Mouse (Mus musculus): Measurements from ENCODE around the gene Gm45837. TPM values are rescaled to one million over a fixed set of nuclear protein-coding genes. Genes with fewer than 3 reads are reported as not detected.
A peak's percentile ranks its signal among the peaks of the same experiment; 100 is the strongest.
"Not testable (repeated sequence)": the region's sequence is repeated elsewhere in the genome, so short reads cannot be mapped to it uniquely, and the experiment has no call there.

The Gm45837 gene
- total RNA-seq, 2 experiments from 2014 or later, result not detected

DNA sequence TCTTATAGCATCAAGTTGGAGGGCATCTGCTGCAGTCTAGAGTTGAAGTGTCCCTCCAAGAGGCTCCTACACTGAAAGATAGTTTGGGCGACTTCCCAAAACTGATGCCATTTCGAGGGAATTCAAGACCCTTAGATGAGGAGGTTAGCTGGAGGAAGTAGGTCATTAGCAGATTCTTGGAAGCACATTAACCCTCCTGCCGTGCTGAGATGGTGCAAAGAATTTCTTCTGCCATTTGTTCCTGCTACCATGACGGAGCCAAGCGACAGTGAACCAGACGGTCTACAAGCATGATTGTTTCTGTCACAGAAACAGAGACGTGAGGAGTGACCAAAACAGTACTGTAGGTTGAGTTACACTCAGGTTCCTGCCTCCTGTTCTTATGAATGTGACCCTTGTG, 115.8 kb downstream of the Gm45837 start:
- intact Hi-C loops (cut with DNase I), result no loop called here
- DNase-seq (ENCODE audit: low spot score in 2 of 2), result no peak

DNA sequence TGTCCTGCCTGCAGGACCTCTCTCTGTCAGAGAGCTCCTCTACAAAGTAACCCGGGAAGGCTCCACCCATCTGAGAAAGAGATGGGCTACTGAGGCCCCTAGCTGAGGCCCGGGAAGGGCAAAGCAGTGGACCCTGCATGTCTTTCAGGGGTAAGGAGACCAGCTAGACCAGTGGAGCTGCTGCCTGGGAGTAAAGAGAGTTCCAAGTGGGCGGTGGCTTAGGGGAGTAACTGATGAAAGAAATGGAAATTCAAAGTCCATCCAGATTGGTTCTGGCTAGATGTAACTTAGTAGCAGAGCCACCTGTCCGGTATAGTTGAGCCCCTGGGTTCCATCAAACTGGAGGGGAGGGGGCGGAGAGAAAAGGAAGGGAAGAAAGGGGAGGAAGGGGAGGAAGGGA, 123.7 kb downstream of the Gm45837 start:
- intact Hi-C loops (cut with DNase I), result no loop called here
- no peak for DNase-seq (ENCODE audit: low spot score in 2 of 2)

DNA sequence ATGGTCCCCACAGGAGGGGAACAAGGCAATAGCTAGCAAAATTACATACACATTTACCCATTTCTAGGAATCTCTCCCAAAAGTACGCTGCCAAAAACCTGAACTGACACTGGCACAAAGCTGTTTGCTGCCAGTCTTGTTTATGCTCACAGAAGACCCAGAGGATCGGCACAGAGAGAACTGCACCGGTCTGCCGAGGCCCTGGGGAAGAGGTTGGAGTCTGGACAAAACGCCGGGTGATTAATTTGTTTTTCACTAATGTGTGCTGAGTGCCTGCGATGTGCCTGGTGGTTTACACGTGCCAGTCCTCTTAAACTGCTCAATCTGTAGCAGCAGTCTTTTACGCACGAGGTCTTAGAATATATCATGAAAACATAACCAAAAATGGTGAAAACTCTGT, 124.4 kb downstream of the Gm45837 start:
- DNase-seq (ENCODE audit: low spot score in 2 of 2), result no peak
- intact Hi-C loops (cut with DNase I), result no loop called here

DNA sequence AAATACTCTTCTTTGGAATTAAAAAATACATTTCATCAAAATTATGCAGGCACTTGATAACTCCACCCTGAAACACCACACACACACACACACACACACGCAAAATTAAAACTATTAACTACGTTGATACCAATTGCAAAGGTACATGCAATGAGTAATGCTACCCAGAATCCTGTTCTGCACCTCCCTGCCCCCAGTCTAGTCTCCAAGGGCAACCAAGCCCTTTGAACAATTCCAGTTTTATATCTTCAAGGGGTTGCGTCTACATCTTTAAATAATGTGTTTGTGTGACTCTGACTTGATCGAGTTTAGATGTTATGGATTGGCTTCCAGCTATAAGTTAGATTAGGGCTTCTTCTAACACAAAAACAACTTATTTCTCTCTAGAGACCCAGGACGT, 124.8 kb downstream of the Gm45837 start:
- intact Hi-C loops (cut with DNase I), result no loop called here
- DNase-seq (ENCODE audit: low spot score in 2 of 2), result no peak

DNA sequence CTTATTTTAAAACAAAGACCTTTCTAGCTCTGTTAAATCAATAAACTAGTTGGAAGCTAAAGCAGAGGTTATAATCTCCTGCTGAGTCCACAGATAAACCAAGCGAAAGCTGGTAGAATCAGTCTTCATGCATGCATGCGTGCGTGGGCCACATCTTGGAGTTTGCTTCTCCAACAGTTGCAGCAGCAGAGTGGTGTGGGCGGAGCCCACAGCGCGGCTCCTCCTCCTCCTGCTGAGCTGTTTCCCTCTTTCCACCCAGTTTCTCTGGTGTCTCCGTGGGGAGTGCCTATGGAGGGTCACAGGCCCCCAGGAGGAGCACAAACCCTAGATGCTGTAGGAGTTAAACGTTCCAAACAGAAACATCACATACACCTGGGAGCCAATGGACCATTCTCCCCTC, 126.9 kb downstream of the Gm45837 start:
- intact Hi-C loops (cut with DNase I), result no loop called here
- peak in 1 of 2 experiments; percentile 77 for DNase-seq (ENCODE audit: low spot score in 2 of 2)

DNA sequence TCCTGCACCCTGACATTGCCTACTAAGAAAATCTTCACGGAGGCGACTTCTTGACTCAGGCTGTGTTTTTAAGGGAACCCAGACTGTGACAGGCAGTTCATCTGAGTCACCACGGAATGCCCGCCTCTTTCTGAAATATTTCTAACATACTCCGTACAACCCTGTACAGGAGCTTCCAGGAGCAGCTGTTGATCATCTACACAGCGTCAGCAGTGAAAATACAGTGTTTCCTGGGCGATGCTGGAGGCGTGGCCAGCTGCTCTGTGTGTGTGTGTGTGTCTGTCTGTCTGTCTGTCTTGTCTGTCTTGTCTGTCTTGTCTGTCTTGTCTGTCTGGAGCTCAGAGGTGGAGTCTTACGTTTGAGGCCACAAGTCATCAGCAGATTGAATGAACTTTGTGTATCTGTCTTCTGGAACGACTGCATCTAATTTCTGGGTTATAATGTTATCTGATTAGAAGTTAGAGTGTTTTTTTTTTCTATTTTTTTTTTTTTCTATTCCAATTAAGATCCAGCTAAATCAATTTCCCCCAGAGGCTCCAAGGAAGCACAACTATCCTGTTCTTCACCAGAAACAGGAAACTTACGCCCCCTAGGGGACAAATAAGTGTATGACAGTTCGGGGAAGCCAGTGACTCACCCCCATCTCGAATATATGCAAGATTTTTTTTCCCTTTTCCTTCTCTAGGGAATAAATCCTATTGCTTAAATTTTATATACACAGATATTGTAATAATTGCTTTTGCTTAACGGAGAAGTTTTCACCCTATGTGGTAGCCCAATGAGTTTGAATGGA, 127.7 kb downstream of the Gm45837 start:
- peak; percentile 64 to 89 for DNase-seq (ENCODE audit: low spot score in 2 of 2)
- intact Hi-C loops (cut with DNase I), result loop anchor here (2.0 kb wide), 1 partner anchor 112 kb away; no protein-coding TSS in a partner anchor

DNA sequence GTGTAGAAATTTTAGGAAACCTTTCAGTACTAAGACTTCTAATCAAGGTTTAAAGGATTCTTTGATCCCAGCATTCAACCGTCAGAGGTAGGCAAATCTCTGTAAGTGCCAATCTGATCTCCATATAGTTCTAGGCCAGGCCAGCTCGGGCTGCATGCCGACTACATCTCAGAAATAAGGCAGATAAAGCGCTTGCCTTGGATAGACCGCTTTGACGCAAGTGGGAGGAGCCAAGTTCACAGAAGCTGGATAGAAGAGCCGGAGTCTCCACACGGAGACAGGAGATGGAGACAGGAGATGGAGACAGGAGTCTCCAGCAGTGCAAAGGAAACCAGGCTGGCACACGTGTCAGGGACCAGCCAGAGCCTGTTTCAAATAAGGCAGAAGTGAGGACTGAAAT, 129.1 kb downstream of the Gm45837 start:
- intact Hi-C loops (cut with DNase I), result loop anchor here (2.0 kb wide), 2 partner anchors 113 to 125 kb away; no protein-coding TSS in a partner anchor
- peak in 1 of 2 experiments; percentile 56 for DNase-seq (ENCODE audit: low spot score in 2 of 2)

DNA sequence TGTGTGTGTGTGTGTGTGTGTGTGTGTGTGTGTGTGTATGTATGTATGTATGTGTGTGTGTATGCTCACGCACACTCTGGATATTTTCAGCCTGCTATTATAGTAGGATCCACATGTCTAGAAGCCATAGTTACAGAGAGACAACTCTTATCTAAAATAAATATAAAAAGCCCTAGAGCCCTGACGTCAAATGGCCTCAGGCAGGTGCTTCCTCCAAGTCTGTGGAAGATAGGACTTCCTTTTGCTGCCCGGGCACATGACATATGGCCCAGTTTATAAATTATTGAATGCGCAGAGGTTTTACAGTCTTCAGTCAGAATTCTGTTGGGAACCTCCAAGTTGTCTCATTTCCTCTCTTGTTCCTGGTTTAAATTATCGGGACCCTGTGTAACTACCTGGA, 130.0 kb downstream of the Gm45837 start:
- intact Hi-C loops (cut with DNase I), result loop anchor here (1.0 to 2.0 kb wide), 3 partner anchors 78 to 126 kb away; no protein-coding TSS in a partner anchor

DNA sequence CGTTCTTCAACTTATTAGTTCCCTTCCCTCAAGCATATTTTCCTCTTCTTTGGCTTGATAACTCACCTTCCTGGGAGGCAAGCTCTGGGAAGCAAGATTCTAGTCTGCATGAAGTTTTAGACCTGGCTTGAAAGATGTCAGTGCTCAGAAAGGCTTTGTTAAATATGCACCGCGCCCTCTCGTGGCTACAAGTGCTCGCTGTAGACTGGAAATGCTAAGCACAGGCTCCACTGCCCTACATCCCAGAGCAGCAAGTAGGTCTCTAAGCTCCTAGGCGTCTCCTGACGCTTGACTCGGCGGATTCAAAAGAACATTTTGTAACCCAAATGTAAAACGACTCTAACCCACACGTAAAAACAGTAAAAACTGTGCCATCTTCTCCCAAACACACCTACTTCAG, 130.4 kb downstream of the Gm45837 start:
- intact Hi-C loops (cut with DNase I), result loop anchor here (1.0 to 2.0 kb wide), 3 partner anchors 77 to 126 kb away; no protein-coding TSS in a partner anchor
- peak; percentile 85 to 96 for DNase-seq (ENCODE audit: low spot score in 2 of 2)

More for the DNA sequence above, 130.0 kb downstream of the Gm45837 start:
- no peak for DNase-seq (ENCODE audit: low spot score in 2 of 2)

DNA sequence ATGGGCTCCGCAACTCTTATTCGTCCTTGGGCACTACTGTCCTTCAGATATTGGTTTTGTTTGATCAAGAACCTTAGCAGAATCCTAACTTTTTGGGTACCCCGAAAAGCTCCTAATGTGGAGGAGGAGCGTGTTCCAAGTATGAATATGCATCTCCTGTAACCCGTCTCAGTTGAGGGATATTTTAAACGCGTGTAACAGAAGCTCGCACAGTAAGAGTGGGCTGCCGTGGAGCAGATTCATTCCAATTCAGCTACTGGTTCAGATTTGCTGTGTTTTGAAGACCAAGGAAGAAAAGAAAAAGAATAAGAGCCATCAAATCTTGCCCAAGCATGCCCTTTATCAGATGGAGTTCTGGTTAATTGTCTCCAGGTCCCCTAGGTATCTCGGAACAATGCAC, 131.0 kb downstream of the Gm45837 start:
- intact Hi-C loops (cut with DNase I), result loop anchor here (1.0 to 2.0 kb wide), 3 partner anchors 77 to 127 kb away; no protein-coding TSS in a partner anchor
- peak; percentile 61 to 92 for DNase-seq (ENCODE audit: low spot score in 2 of 2)

DNA sequence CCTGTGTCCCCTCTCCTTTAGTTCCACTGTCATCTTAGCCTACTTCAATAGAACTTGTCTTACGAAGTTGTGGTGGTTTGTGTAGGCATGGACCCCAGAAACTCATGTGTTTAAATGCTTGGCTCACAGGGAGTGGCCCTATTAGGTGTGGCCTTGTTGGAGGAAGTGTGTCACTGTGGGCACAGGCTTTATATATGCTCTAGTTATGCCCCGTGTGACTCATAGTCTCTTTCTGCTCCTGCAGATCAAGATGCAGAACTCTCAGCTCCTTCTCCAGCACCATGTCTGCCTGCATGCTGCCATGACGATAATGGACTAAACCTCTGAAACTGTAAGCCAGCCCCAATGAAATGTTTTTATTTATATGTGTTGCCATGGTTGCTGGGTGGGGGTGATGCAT, 137.0 kb downstream of the Gm45837 start:
- no peak for DNase-seq (ENCODE audit: low spot score in 2 of 2)
- intact Hi-C loops (cut with DNase I), result no loop called here

DNA sequence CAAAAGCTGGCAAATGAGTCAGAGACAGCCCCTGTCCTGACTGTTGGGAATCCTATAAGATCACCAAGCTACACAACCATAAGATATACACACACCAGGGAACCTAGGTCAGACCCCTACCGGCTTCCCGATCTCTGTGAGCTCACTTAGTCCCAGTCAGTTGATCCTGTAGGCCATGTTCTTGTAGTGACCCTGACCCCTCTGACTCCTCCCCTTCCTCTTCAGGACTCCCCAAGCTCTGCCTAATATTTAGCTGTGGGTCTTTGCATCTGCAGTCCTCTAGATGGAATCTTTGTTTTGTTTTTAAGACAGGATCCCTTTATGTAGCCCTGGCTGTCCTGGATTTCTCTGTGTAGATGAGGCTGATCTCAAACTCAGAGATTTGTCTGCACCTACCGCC, 138.6 kb downstream of the Gm45837 start:
- intact Hi-C loops (cut with DNase I), result no loop called here
- DNase-seq (ENCODE audit: low spot score in 2 of 2), result no peak

DNA sequence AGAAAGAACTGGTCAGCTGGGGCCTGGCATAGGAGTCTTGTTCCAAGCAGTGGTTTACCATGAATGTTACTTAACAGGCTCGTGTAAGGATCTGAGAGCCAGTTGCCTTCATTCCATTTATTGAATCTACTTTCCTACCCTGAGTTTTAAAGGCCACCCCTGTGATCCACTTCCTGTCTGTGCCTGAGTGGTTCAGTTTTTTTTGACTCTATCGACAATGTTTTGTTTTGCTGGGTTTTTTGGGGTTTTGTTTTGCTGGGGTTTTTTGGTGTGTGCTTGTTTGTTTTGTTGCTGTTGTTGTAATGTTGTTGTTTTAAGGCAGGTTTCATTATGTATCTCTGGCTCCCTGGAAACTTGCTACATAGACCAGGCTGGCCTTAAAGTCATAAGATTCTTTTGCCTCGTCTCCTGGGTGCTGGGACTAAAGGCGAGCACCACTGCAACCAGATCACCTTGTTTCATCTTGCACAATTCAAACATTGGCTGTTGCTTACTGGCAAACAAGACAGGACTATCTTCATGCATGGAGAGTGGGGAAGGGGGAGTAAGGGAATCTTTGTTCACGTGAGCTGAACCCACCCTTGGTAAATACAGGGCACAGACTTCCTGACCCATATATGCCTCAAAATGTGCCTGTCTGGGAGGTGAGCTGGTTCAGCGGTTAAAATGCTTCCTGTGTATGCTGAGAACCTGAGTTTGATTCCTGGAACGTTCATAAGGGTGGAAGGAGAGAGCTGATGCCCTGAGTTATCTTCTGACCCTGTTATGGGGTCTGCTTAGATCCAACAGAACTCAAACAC, 140.2 kb downstream of the Gm45837 start:
- no peak for DNase-seq (ENCODE audit: low spot score in 2 of 2)
- intact Hi-C loops (cut with DNase I), result no loop called here

DNA sequence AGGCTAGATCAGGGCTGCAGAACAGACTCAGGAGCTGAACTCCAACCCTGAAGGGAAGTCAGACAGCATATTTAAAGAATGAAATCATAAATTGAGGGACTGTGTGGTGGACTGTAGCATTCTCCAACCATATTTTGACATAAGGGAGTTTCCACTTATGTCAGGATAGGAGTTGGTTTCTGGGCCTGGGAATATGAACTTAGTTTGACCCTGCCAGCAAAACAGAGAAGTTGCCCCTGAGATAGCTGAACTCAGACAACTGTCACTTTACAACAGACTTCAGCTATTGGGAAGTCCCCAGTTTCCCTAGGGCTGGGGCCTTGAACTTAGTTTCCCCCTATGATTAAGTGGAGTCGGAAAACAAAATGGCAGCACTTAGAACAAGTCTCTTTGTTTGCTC, 140.8 kb downstream of the Gm45837 start:
- no peak for DNase-seq (ENCODE audit: low spot score in 2 of 2)
- intact Hi-C loops (cut with DNase I), result no loop called here

DNA sequence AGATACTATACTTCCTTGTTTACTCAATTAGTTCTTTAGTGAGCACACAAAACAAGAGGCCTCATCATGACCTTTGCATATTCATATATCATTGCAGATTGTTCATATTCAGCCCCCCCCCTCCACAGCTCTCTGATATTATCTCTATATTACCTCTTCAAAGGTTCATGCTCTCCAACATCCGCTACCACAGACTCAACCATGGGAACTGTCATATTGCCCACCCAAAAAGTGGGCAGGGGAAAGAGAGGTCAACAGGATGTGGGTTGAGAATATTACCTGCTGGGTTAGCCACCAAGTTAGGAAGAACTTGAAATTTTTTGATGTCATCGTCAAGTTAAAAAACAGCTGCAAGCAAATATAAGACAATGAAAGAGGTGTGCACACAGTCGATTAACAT, 144.8 kb downstream of the Gm45837 start:
- DNase-seq (ENCODE audit: low spot score in 2 of 2); intact Hi-C loops (cut with DNase I): not testable (repeated sequence)

DNA sequence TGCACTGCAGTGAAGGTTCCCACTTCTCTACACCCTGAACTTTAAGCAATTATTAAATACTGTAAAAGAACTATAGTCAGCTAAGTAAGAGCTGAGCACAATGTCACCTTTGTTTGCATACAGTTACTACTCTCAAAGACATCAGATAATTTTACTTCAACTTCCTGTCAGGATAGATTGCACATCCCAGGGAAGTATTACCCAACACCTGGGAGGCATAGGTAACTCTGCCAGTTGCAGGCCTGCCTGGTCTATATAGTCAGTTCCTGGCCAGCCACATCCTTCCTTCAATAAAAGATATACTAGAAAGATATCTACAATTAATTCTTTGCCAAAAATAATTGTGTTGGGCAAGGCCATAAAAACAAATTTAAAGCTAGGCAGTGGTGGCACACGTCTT, 146.7 kb downstream of the Gm45837 start:
- DNase-seq (ENCODE audit: low spot score in 2 of 2), result no peak
- intact Hi-C loops (cut with DNase I), result no loop called here

DNA sequence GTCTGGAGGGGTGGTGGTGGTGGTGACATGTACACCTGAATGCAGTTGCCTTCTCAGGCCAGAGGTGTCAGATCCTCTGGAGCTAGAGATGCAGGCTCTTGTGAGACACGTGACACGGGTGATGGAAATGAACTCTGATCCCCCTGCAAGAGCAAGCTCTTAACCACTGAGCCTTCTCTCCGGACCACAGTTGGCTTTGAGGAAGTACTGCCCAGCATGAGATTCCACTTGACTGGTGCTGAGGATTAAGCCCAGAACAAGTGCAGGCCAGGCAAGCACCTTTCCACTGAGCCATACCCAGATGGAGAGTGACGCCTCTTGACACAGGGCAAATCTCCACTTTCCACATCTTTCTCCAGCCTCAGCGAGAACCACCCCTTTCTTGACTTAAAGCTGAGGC, 148.7 kb downstream of the Gm45837 start:
- intact Hi-C loops (cut with DNase I); DNase-seq (ENCODE audit: low spot score in 2 of 2): not testable (repeated sequence)
